Mouse (Mus musculus) limb, embryonic 15.5 days (tissue): Measurements from ENCODE around the gene Cers3. TPM values are rescaled to one million over a fixed set of nuclear protein-coding genes. Genes with fewer than 3 reads are reported as not detected.

Experiments
- ATAC-seq: fragments of 200-750 bp; cut with Nextera tagmentation; 2 replicates; pipeline ENCODE4 v1.8.0; 2017; ENCODE audit warnings: low read depth, moderate TSS enrichment; ENCODE audit not compliant: insufficient number of reproducible peaks, low FRiP score, low TSS enrichment
- H3K27ac ChIP-seq: fragments of 300-500 bp; sonication (generic); 2 replicates; pipeline ENCODE4 v1.5.1; 2015; ENCODE audit warnings: moderate library complexity, mild to moderate bottlenecking, inconsistent platforms
- H3K27me3 ChIP-seq: fragments of 300-500 bp; sonication (generic); 2 replicates; pipeline ENCODE4 v1.6.1; 2015; ENCODE audit warnings: inconsistent platforms
- H3K36me3 ChIP-seq: fragments of 300-500 bp; sonication (generic); 2 replicates; pipeline ENCODE4 v1.6.1; 2015; ENCODE audit warnings: inconsistent platforms
- H3K4me1 ChIP-seq: fragments of 300-500 bp; sonication (generic); 2 replicates; pipeline ENCODE4 v1.6.1; 2015; ENCODE audit warnings: inconsistent platforms
- H3K4me2 ChIP-seq: fragments of 300-500 bp; sonication (generic); 2 replicates; pipeline ENCODE4 v1.6.1; 2015; ENCODE audit warnings: mild to moderate bottlenecking, inconsistent platforms
- H3K4me3 ChIP-seq: fragments of 300-500 bp; sonication (generic); 2 replicates; pipeline ENCODE4 v1.5.1; 2015; ENCODE audit warnings: mild to moderate bottlenecking, inconsistent platforms
- H3K9ac ChIP-seq: fragments of 300-500 bp; sonication (generic); 2 replicates; pipeline ENCODE4 v1.6.1; 2015; ENCODE audit warnings: inconsistent platforms
- H3K9me3 ChIP-seq: fragments of 300-500 bp; sonication (generic); 2 replicates; pipeline ENCODE4 v1.6.1; 2016; ENCODE audit warnings: inconsistent platforms
- WGBS: fragments of 180-500 bp; shearing (Covaris S2); methylation state at CpG from one replicate; pipeline ENCODE4 v1.1.7; 2015; 5-methylcytosine and 5-hydroxymethylcytosine counted together
- polyA plus RNA-seq: library from polyadenylated mRNA; unstranded; fragments of >200 nt; fragmentation: Nextera tagmentation; extraction: Ambion mirVana; gene quantifications from 2 replicates; pipeline ENCODE4 v1.2.1, GENCODE M21; 2015

The Cers3 gene
- polyA plus RNA-seq, 1 experiment from 2014 or later: 21.7 TPM

DNA sequence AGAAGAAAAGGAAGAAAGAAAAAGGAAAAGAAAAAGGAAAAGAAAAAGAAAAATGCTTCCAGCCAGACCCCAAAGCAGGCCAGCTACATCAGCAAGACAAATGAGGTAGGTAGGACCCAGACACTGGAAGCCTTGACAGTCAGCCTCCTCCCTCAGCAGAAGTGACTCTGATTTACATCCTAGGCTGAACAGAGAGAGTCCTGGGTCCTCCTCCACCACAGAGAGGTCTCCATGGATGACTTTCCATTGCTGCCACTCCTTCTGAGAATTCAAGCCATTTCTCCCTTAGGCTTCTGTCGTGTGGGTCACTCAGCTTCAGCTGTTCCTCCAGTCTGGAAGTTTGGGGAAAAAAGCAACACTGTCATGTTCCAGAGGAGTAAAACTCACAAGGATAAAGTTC is 68.0 kb downstream of the Cers3 start:
- Histone ChIP-seq H3K4me3 (no peak overlapping the region), H3K4me2 (no peak overlapping the region), H3K27me3 (no peaks in the 10 kb centered on the region), H3K4me1 (peaks cover 17% of the 10 kb centered on the region), H3K36me3 (no peaks in the 10 kb centered on the region), H3K27ac (no peak overlapping the region), H3K9ac (no peak overlapping the region), H3K9me3 (no peaks in the 10 kb centered on the region)
- no peak for ATAC-seq
- WGBS: 64% methylated on average over 1 of the region's 1 CpGs

GRCm38 (mm10) chr7:66812289-66812688 is 69.0 kb downstream of the Cers3 start:
- 61% methylated on average over 4 of the region's 4 CpGs for WGBS
- Histone ChIP-seq H3K27ac (peak overlapping the region; percentile 50), H3K4me3 (no peak overlapping the region), H3K9me3 (no peaks in the 10 kb centered on the region), H3K4me1 (peaks cover 17% of the 10 kb centered on the region), H3K4me2 (no peak overlapping the region), H3K36me3 (no peaks in the 10 kb centered on the region), H3K27me3 (no peaks in the 10 kb centered on the region), H3K9ac (no peak overlapping the region)
- ATAC-seq: no peak

GRCm38 (mm10) chr7:66812737-66813136 is 69.4 kb downstream of the Cers3 start:
- WGBS: 14% methylated on average over 9 of the region's 9 CpGs
- Histone ChIP-seq H3K4me3 (no peak overlapping the region), H3K9me3 (no peaks in the 10 kb centered on the region), H3K27ac (peak overlapping the region; percentile 50), H3K36me3 (no peaks in the 10 kb centered on the region), H3K9ac (no peak overlapping the region), H3K4me2 (no peak overlapping the region), H3K4me1 (peaks cover 17% of the 10 kb centered on the region), H3K27me3 (no peaks in the 10 kb centered on the region)
- ATAC-seq: peak; percentile 75; the same call in 1 of the 2 replicates

GRCm38 (mm10) chr7:66813172-66813571 is 69.9 kb downstream of the Cers3 start:
- WGBS: 74% methylated on average over 1 of the region's 1 CpGs
- Histone ChIP-seq H3K4me3 (no peak overlapping the region), H3K9ac (no peak overlapping the region), H3K9me3 (no peaks in the 10 kb centered on the region), H3K27me3 (no peaks in the 10 kb centered on the region), H3K27ac (peak overlapping the region; percentile 8; the same call in 1 of the 2 replicates), H3K36me3 (no peaks in the 10 kb centered on the region), H3K4me2 (no peak overlapping the region), H3K4me1 (peaks cover 17% of the 10 kb centered on the region)
- ATAC-seq: no peak

DNA sequence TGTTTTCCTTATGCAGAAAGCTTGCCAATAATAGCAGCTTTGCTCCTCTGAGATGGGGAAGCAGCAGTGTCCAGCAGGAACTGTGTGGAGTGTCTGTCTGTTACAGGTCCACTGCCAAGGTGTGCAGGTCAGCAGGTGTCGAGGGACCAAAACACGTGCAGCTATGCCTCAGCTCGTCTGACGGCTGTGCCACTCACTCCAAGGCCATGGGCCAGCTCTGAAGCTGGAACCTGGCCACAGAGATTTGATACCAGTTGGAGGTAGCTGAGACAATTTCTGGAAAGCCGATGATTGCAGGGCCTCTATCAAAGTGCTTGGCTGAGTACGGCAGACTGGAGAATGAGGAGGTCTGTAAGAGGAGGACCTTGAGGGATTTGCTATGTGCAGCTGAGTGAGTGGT is 72.2 kb downstream of the Cers3 start:
- ATAC-seq: no peak
- H3K27ac ChIP-seq: no peak overlapping the region
- H3K9ac ChIP-seq: no peak overlapping the region
- H3K4me3 ChIP-seq: no peak overlapping the region
- no peaks in the 10 kb centered on the region for H3K36me3 ChIP-seq
- no peaks in the 10 kb centered on the region for H3K9me3 ChIP-seq
- H3K4me2 ChIP-seq: no peak overlapping the region
- H3K4me1 ChIP-seq: peaks cover 17% of the 10 kb centered on the region
- no peaks in the 10 kb centered on the region for H3K27me3 ChIP-seq
- 73% methylated on average over 6 of the region's 6 CpGs for WGBS

DNA sequence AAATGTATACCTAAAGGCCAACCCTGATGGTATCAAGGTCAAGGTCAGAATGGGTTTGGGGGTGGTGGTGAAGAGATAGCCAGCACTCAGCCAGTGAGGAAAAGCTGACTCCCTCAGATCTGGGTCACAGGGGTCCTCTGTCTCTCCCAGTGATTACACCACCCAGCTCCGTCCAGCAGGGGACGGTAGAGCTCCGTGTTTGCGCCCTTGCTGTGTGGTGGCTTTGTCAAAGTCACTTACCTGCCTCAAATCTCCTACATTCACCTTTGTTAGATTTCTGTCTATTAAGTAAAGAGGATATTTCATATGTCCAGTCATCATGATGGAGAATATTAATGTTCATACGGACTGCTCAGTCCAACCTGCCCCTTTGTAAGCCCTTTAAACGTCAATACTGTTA is 76.7 kb downstream of the Cers3 start:
- Histone ChIP-seq H3K4me2 (no peak overlapping the region), H3K4me1 (peaks cover 9% of the 10 kb centered on the region), H3K36me3 (no peaks in the 10 kb centered on the region), H3K9ac (no peak overlapping the region), H3K27ac (no peak overlapping the region), H3K4me3 (no peak overlapping the region), H3K9me3 (no peaks in the 10 kb centered on the region), H3K27me3 (no peaks in the 10 kb centered on the region)
- no peak for ATAC-seq
- WGBS: 23% methylated on average over 6 of the region's 6 CpGs

DNA sequence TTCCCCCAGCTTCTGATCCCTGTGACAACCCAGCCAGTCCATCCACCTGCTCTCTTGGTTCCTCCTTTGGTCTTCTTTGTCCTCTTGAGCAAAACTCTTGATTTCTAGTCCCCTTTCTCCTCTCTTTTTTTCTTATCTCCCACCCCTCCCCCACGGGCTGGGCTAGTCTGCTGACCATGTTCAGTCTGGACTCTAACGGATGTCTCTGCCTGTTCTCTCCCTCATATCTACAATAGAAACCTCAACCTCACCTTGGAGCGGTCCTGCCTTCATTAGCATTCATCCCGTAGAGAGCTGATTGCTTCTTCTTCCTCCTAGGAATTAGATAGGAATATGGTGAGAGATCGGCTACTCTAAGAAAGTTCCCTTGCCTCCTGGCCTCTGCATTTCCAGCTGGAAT is 87.5 kb downstream of the Cers3 start:
- H3K27me3 ChIP-seq: no peaks in the 10 kb centered on the region; the same call in 1 of the 2 replicates
- no peak for ATAC-seq
- H3K4me3 ChIP-seq: no peak overlapping the region
- no peak overlapping the region for H3K27ac ChIP-seq
- H3K9me3 ChIP-seq: no peaks in the 10 kb centered on the region
- no peak overlapping the region for H3K4me2 ChIP-seq
- H3K36me3 ChIP-seq: no peaks in the 10 kb centered on the region
- H3K4me1 ChIP-seq: peaks cover 22% of the 10 kb centered on the region
- H3K9ac ChIP-seq: no peak overlapping the region
- WGBS: 67% methylated on average over 5 of the region's 5 CpGs

DNA sequence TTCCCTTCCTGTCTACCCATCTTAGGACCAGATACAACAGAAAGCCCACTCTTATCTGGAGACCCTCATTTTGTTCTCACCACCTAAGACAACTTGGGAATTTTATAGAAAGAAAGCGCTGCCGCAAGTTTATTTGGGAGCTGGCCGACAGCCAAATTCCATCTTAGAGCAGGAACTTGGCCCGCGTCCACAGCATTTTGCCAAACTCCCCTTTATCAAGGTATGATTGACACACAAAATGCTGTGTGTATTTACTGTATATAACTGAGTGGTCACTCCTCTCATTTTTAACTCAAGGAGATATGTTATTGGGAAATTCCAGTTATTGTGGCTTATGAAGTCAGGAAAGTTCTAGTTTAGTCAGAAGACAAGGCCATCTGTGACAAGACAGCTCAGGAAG is 88.0 kb downstream of the Cers3 start:
- Histone ChIP-seq H3K27ac (no peak overlapping the region), H3K4me1 (peaks cover 19% of the 10 kb centered on the region), H3K4me3 (no peak overlapping the region), H3K9ac (no peak overlapping the region), H3K36me3 (no peaks in the 10 kb centered on the region), H3K9me3 (no peaks in the 10 kb centered on the region), H3K27me3 (no peaks in the 10 kb centered on the region; the same call in 1 of the 2 replicates), H3K4me2 (no peak overlapping the region)
- no peak for ATAC-seq
- 11% methylated on average over 5 of the region's 5 CpGs for WGBS

- Histone ChIP-seq H3K27ac (peak within 1 kb of the TSS; percentile 77), H3K36me3 (no peaks in the 10 kb centered on the region), H3K9me3 (no peaks in the 10 kb centered on the region), H3K27me3 (no peaks in the 10 kb centered on the region; the same call in 1 of the 2 replicates), H3K4me1 (peaks cover 41% of the 10 kb centered on the region), H3K9ac (peak within 1 kb of the TSS; percentile 65), H3K4me3 (peak within 1 kb of the TSS; percentile 67), H3K4me2 (peak within 1 kb of the TSS; percentile 100)
- peak; percentile 95 for ATAC-seq
- under 1% methylated on average over 30 of the region's 30 CpGs for WGBS
Observed at GRCm38 (mm10) chr7:66839463-66840007, 96.2 kb downstream of the Cers3 start, which contains the start of gene Adamts17. TSS of gene Adamts17 (plus strand) at chr7:66839735.

- peak overlapping the region; percentile 77 for H3K27ac ChIP-seq
- no peak for ATAC-seq
- H3K4me1 ChIP-seq: peaks cover 36% of the 10 kb centered on the region
- peak overlapping the region; percentile 100 for H3K4me2 ChIP-seq
- no peaks in the 10 kb centered on the region for H3K9me3 ChIP-seq
- no peaks in the 10 kb centered on the region for H3K36me3 ChIP-seq
- peak overlapping the region; percentile 65 for H3K9ac ChIP-seq
- peak overlapping the region; percentile 67 for H3K4me3 ChIP-seq
- H3K27me3 ChIP-seq: no peaks in the 10 kb centered on the region; the same call in 1 of the 2 replicates
- under 1% methylated on average over 71 of the region's 76 CpGs for WGBS
Observed at GRCm38 (mm10) chr7:66840008-66840719, 96.9 kb downstream of the Cers3 start.

DNA sequence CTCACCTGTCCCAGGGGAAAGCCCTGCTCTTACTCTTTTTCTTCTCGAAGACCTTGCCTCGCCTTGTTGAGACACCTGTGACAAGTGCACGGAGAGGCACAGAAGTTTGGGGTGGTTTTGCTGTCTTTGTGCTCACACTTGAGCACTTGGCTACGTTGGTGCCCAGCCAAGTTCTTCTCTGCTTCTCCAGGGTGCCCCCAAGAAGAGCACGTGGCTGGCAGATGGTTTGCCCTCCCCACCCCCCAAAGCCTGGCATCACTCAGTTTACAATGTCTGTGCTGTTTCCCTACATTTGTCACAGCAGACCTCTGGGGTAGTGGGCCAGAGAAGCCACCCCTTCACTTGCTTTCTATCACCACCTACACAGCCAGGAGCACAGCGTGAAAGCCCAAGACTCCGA is 97.9 kb downstream of the Cers3 start:
- Histone ChIP-seq H3K4me2 (peak overlapping the region; percentile 100), H3K9ac (no peak overlapping the region), H3K4me3 (peak overlapping the region; percentile 67), H3K27ac (0 out of 2 replicates have a peak overlapping the region, but pooled peaks have one; percentile 38), H3K4me1 (peaks cover 33% of the 10 kb centered on the region), H3K27me3 (no peaks in the 10 kb centered on the region; the same call in 1 of the 2 replicates), H3K36me3 (no peaks in the 10 kb centered on the region), H3K9me3 (no peaks in the 10 kb centered on the region)
- 54% methylated on average over 7 of the region's 7 CpGs for WGBS
- no peak for ATAC-seq

- H3K36me3 ChIP-seq: no peaks in the 10 kb centered on the region
- H3K4me2 ChIP-seq: peak overlapping the region; percentile 100
- WGBS: 33% methylated on average over 10 of the region's 10 CpGs
- H3K27me3 ChIP-seq: no peaks in the 10 kb centered on the region; the same call in 1 of the 2 replicates
- H3K4me3 ChIP-seq: peak overlapping the region; percentile 67; the same call in 1 of the 2 replicates
- no peak for ATAC-seq
- H3K4me1 ChIP-seq: peaks cover 33% of the 10 kb centered on the region
- H3K9me3 ChIP-seq: no peaks in the 10 kb centered on the region
- H3K27ac ChIP-seq: peak overlapping the region; percentile 47; the same call in 1 of the 2 replicates
- H3K9ac ChIP-seq: no peak overlapping the region
Observed at GRCm38 (mm10) chr7:66842021-66842420, 98.7 kb downstream of the Cers3 start.
